Mouse (Mus musculus) kidney, adult 9 months (tissue): ENCODE measurements around the gene Rplp2.
"Not testable (repeated sequence)": the region's sequence is repeated elsewhere in the genome, so short reads cannot be mapped to it uniquely, and the experiment has no call there.

Experiments
- DNase-seq: peaks from one replicate; pipeline ENCODE4 v3.0.0; 2022

The Rplp2 gene

GRCm38 (mm10) chr7:141447110-141447991 lies at the start of gene Rplp2:
Gene Rplp2, plus strand, starts transcription at chr7:141447370.
- peak; percentile 96 for DNase-seq

DNA sequence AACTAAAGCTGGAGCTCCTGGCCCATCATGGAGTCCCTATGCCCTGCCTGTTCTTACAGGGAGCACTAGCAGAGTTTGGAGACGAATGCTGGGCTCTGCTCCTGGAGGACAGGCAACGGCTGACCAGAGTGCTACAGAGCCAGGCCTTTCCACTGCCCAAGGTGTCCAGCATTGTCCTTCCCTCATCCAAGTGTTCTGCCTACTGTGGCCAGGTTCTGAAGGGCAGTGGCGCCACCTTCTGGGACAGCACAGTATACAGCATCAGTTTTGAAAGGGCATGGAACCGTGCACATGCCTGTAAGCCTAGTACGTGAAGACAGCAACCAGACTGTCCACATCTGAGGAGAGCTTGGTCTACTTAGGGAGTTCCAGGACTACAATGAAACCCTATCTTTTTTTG lies 43.9 kb upstream of the Rplp2 start:
- peak; percentile 72 for DNase-seq

- no peak for DNase-seq
Observed at GRCm38 (mm10) chr7:141405466-141405865, 41.7 kb upstream of the Rplp2 start.

DNA sequence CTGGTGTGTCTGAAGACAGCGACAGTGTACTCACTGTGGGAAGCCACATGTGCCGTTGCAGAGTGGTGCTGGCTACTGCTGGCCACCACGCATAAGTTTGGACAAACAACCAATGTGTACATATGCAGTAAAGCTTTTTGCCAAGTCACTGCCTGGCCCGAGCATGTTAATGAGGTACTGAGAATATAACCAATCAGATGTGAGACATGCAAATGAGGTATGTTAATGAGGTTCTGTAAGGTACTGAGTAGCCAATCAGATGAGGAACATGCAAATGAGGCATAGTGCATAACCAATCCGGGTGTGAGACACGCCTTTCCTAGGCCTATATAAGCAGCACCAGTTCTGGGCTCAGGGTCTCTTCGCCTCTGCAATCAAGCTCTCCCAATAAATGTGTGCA lies 39.5 kb upstream of the Rplp2 start:
- DNase-seq: not testable (repeated sequence)

- peak; percentile 91 for DNase-seq
Observed at GRCm38 (mm10) chr7:141408833-141409232, 38.3 kb upstream of the Rplp2 start.

- no peak for DNase-seq
Observed at GRCm38 (mm10) chr7:141410631-141411030, 36.5 kb upstream of the Rplp2 start.

DNA sequence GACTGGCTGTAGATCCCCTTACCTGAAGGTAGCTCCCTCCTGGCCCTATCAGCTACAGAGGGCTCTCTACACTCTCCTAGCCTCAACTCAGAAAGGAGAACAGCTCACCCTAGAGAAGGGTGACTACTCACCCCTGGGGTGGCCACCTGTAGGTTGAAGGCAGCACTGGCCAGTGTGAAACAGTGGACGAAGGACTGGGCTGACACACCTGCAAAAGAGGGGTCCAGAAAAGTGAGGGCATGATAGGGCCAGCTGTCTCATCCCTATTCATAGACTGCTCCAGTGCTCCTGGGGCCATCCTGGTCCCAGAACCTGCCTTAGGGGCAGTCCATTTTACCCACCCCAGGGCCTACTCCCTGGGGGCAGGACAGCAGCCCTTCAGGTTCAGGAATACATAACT lies 35.5 kb upstream of the Rplp2 start:
- DNase-seq: no peak

DNA sequence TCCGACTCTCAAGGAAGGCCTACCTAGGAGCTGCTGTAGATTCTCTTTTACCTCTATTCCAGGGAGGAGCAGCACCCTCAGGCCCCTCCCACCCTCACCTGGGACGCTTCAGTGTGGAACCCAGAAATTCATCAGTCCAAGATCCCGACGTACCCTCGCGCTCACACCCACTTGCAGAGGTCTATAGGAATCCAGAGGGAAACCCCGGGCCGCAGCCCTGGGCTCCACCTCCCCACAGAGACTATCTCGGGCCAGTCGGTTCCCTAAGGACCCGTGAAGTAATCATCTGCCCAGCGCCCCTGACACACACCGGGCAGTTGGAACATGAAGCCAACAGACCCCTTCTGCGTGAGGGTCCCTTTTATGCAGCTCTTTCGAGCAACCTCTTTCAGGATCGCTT lies 33.8 kb upstream of the Rplp2 start:
- DNase-seq: no peak

DNA sequence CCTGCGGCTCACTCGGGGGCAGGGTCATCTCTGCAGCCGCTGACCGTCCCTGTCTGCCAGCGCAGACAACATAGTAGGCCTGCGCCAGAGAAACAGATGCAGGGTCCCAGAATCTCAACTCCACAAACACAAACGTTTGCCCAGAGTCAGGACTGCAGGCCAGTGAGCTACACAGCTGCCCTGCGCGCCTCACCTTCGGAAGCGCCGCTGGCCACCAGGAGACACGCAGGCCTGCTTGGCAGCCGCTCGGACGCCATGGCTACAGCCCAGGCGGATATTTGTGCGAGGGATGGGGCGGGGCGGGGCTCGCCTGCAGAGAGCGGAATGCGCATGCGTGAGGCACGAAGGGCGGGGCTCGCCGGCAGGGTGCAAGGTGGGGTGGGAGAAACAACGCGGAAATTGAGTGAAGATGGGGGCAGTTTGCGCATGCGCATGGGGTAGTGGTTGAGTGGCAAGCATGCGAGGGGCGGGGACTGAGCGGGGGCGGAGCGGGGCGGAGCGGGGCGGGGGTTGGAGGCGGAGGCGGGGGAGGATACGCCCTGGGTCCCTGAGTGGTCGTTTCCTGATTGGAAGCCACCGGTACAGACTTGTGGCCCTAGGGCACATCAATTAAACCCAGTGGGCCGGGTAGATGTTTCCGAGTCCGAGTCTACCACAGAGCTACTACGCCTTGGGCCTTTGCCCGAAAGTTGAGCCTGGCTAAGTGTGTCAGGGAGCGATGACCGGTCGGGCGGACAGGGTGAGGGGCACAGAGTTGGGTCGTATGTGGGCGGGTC lies 33.2 kb upstream of the Rplp2 start, which contains the start of gene Gatd1:
Gene Gatd1, minus strand, starts transcription at position 328 of the 776 bp plus-strand sequence.
- peak; percentile 99 for DNase-seq

- DNase-seq: no peak
Observed at GRCm38 (mm10) chr7:141416144-141416841, 30.9 kb upstream of the Rplp2 start.

DNA sequence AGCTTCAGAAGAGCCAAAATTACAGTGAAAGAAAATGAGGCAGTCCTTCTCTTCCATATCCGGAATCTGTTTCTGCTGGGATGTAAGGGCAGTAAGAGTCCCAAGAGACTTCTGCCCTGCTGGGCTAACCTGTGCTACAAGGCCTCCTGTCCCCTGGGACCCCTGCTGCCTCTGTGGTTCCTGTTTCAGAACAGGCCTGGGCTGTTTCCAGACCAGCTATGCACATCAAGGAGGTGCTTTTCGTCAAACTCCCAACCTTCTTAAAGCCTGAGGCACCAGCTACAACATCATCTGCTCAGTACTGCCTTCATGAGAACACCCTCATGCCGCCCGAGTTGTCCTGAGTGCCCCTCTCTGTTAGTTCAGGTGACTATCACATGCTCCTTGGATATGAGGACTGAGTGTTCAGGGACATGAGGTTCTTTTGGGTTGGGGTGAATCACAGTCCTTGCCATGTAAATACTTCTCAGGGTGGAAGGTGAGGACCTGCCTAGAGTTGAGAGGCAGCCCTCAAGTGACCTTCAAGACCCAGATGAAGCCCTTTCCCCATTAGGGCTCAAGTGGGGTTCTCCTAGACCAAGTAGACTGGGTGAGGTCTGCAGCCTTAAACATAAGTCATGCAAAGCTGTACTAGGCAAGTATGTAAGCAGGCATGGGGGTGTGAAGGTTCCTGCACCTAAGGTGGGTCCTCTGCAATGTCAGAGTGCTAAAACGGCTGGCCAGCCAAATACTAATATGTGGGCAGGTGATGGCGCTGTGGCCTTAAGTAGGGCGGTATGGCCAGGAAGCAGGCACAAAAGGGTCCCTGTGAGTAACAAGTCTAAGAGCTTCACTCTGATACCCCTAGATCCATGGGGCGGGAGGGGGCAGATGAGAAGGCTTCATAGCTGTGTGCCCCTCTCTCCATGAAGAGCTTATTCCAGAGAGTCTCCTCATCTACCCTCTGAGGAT lies 29.2 kb upstream of the Rplp2 start:
- no peak for DNase-seq

DNA sequence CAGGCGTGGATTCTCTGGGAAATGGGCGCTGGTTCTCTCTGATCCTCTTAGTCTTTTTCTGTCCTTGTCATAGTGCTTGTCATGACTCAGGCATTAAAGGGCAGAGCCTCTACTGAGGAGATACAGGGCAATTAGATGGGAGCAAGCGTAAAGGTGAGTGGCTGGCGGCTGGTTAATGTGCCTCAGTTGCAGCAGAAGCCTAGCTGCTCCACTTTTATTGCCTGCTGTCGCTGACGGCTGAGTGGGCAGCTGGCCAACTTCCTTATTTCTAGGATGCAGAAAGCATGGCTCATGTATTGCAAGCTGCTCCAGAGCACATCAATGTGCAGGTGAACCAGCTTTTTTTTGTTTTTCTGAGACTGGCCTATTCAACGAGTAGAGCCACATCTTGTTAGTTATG lies 28.2 kb upstream of the Rplp2 start:
- DNase-seq: no peak

DNA sequence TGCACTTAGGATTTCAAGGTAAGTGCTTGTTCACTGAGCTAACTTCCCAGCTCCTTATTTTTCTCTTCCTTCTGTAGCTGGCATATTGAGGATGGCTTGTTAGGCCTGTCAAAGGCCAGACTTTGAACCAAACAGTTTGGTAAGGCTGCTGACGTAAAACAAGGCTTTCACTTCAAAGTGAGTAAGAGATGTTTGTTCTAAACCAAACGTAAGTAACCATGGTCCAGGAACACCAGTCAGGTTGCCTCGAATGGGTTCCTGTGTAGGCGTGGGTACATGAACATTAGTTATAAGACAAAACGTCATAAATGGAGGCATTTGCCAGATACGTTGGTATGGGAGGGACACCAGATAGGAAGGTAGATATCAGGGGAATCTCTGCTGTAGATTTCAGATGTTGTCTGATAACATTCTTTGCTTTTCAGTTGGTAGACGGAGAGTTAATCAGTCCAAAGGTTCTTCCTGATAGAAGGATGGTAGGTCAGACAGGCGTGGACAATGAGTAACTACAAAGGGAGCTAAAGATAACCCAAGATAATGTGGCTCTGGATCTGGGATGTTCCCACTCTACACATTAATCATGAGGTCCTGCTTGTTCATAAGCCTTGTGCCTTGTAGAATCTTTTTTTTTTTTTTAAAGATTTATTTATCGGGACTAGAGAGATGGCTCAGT lies 27.0 kb upstream of the Rplp2 start:
- no peak for DNase-seq

GRCm38 (mm10) chr7:141423811-141424210 lies 23.4 kb upstream of the Rplp2 start:
- no peak for DNase-seq

DNA sequence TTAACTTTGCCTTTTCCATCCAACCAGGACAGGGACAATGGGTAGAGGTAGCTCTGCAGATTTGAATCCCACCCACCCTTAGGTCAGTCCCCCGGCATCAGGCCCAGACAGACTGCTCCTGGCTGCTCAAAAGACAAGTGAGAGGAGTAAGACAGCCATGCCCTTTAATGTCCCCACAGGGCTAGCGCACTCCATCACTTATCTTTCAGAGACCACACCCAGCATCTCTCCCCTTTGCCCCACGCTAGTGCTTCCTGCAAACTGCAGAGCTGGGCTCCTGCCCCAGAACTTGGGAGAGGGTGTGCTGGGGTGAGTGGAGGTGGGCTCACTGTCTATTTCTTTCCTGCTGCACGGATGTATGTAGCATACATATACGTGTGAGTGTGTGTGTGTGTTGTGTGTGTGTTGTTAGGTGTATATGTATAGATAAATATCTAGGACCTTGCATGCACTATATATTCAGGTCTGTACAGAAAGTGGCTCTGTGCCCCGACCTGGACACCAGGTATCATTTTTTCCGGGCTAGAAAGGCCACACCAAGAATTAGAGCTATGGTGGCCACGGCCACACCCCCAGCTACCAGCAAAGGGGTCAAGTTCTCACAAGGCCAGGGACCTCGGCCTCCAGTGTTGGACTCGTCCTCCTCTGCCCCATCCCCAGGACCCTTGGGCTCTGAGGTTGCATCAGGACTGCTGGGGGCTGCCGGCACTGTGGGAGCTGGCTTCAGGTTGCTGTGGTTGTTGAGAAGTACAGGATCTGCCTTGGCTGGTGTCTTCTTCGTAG lies 20.0 kb upstream of the Rplp2 start:
- no peak for DNase-seq

GRCm38 (mm10) chr7:141428701-141429100 lies 18.5 kb upstream of the Rplp2 start:
- no peak for DNase-seq

DNA sequence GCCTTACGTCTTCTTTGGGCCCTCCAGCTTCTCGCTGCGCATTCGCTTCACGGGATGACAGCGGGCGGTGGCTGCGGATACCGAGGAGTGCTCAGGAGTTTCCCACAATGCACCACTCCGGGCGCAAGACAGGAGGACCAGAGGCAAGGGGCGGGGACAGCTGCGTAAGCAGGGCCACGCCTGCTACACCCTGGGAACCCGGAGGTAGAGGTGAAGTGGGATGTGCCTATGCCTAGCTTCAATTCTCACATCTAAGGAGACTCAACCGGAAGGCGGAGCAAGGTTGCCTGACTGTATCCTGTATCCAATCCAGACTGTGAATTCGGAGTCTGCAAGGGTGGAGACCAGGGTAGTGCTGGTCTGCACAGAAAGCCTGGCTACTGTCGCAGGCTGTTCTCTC lies 17.9 kb upstream of the Rplp2 start, which contains the start of gene Cend1:
Gene Cend1, minus strand, starts transcription at position 182 of the 400 bp plus-strand sequence.
- DNase-seq: peak; percentile 56

DNA sequence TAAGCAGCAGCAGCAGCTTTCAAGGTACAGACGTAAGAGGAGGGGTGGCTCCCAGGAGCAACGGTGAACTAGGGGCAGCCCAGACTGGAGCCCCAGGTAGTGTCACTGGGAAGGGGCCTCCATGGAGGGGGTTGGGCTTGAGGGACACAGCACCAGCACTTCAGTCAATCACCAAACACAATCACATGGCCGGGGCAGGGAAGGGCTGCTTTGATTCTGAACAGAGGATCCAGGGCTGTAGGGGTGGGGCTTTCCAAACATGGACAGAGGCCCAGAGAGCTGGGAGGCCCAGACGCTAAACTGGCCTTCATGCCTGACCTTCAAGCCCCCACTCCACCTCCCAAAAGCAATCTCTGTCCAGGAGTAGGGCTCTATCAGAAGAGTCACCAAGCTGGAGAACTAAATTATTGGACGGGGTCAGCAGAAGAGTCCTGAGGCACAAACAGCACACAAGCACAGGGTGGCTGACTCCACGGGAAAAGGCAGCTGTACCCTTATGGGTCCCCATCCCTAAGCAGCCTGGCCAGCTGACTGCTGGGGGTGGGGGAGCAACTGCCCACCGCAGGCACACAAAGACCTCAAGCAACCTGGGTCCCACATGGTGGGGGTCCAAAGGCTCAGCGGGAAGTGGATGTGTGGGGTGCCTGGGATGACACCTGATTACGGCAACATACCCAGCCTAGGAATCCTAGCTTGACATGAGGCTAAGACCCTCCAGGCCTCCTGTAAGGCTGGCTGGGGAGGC lies 17.2 kb upstream of the Rplp2 start:
- no peak for DNase-seq

GRCm38 (mm10) chr7:141430585-141431240 lies 16.5 kb upstream of the Rplp2 start:
- DNase-seq: no peak
